Mouse (Mus musculus): Measurements from ENCODE around the gene Flg2. TPM values are rescaled to one million over a fixed set of nuclear protein-coding genes. Genes with fewer than 3 reads are reported as not detected.

The Flg2 gene
- total and polyA plus RNA-seq, 3 experiments: not detected

Other genes starting within 250 kb of the Flg2 start
- gene Lce3d, start 239.9 kb upstream of the Flg2 start, total RNA-seq (2012; rRNA removed): not detected in 2 replicates
- not detected for gene Lce3d, start 239.9 kb upstream of the Flg2 start, polyA plus RNA-seq (2012; ENCODE audit: insufficient read depth in 1 of 2, insufficient read length in 2 of 2, low read depth in 1 of 2, low replicate concordance in 2 of 2, missing spikeins in 1 of 2)
- gene Lce3e, start 230.2 kb upstream of the Flg2 start, total RNA-seq (2012; rRNA removed): not detected in 2 replicates
- gene Lce3e, start 230.2 kb upstream of the Flg2 start, polyA plus RNA-seq (2012; ENCODE audit: insufficient read depth in 1 of 2, insufficient read length in 2 of 2, low read depth in 1 of 2, low replicate concordance in 2 of 2, missing spikeins in 1 of 2): not detected
- gene Lce3f, start 205.1 kb upstream of the Flg2 start, total RNA-seq (2012; rRNA removed): not detected in 2 replicates
- gene Lce3f, start 205.1 kb upstream of the Flg2 start, polyA plus RNA-seq (2012; ENCODE audit: insufficient read depth in 1 of 2, insufficient read length in 2 of 2, low read depth in 1 of 2, low replicate concordance in 2 of 2, missing spikeins in 1 of 2): not detected
- gene Crct1, start 181.6 kb upstream of the Flg2 start, total RNA-seq (2012; rRNA removed): not detected in 2 replicates
- gene Crct1, start 181.6 kb upstream of the Flg2 start, polyA plus RNA-seq (2012; ENCODE audit: insufficient read depth in 1 of 2, insufficient read length in 2 of 2, low read depth in 1 of 2, low replicate concordance in 2 of 2, missing spikeins in 1 of 2): not detected
- not detected in 2 replicates for gene Lce1m, start 178.2 kb upstream of the Flg2 start, total RNA-seq (2012; rRNA removed)
- not detected for gene Lce1m, start 178.2 kb upstream of the Flg2 start, polyA plus RNA-seq (2012; ENCODE audit: insufficient read depth in 1 of 2, insufficient read length in 2 of 2, low read depth in 1 of 2, low replicate concordance in 2 of 2, missing spikeins in 1 of 2)
- gene Gm4858, start 128.5 kb upstream of the Flg2 start, total RNA-seq (2012; rRNA removed): not detected in 2 replicates
- not detected for gene Gm4858, start 128.5 kb upstream of the Flg2 start, polyA plus RNA-seq (2012; ENCODE audit: insufficient read depth in 1 of 2, insufficient read length in 2 of 2, low read depth in 1 of 2, low replicate concordance in 2 of 2, missing spikeins in 1 of 2)
- gene Crnn, start 52.5 kb upstream of the Flg2 start, total RNA-seq (2012; rRNA removed): not detected in 2 replicates
- not detected for gene Crnn, start 52.5 kb upstream of the Flg2 start, polyA plus RNA-seq (2012; ENCODE audit: insufficient read depth in 1 of 2, insufficient read length in 2 of 2, low read depth in 1 of 2, low replicate concordance in 2 of 2, missing spikeins in 1 of 2)
- gene Flg, start 76.2 kb downstream of the Flg2 start, total RNA-seq (2012; rRNA removed): not detected in 2 replicates
- gene Flg, start 76.2 kb downstream of the Flg2 start, polyA plus RNA-seq (2012; ENCODE audit: insufficient read depth in 1 of 2, insufficient read length in 2 of 2, low read depth in 1 of 2, low replicate concordance in 2 of 2, missing spikeins in 1 of 2): not detected
- gene Hrnr, start 122.5 kb downstream of the Flg2 start, total RNA-seq (2012; rRNA removed): not detected in 2 replicates
- gene Hrnr, start 122.5 kb downstream of the Flg2 start, polyA plus RNA-seq (2012; ENCODE audit: insufficient read depth in 1 of 2, insufficient read length in 2 of 2, low read depth in 1 of 2, low replicate concordance in 2 of 2, missing spikeins in 1 of 2): not detected
- not detected in 2 replicates for gene Rptn, start 196.4 kb downstream of the Flg2 start, total RNA-seq (2012; rRNA removed)
- not detected for gene Rptn, start 196.4 kb downstream of the Flg2 start, polyA plus RNA-seq (2012; ENCODE audit: insufficient read depth in 1 of 2, insufficient read length in 2 of 2, low read depth in 1 of 2, low replicate concordance in 2 of 2, missing spikeins in 1 of 2)
- not detected in 2 replicates for gene Tchh, start 245.1 kb downstream of the Flg2 start, total RNA-seq (2012; rRNA removed)
- not detected for gene Tchh, start 245.1 kb downstream of the Flg2 start, polyA plus RNA-seq (2012; ENCODE audit: insufficient read depth in 1 of 2, insufficient read length in 2 of 2, low read depth in 1 of 2, low replicate concordance in 2 of 2, missing spikeins in 1 of 2)